Mouse (Mus musculus): ENCODE results near the gene Ptpn12. TPM values are rescaled to one million over a fixed set of nuclear protein-coding genes. Genes with fewer than 3 reads are reported as not detected.

The Ptpn12 gene
- polyA plus RNA-seq (2021; fragmentation: Nextera tagmentation), result 5.0 and 7.2 TPM in 2 replicates
- long read RNA-seq, experiment 1, transcript Ptpn12-201 (18 exons, 3,280 nt), result major isoform, 5 of 27 reads
- long read RNA-seq, experiment 1, partial matches to known transcripts, result 10 of 27 reads
- long read RNA-seq, experiment 1, other reads (novel, unspliced or antisense), result 12 of 27 reads
- long read RNA-seq, experiment 2, partial matches to known transcripts, result 4 of 8 reads
- long read RNA-seq, experiment 2, other reads (novel, unspliced or antisense), result 2 of 8 reads

DNA sequence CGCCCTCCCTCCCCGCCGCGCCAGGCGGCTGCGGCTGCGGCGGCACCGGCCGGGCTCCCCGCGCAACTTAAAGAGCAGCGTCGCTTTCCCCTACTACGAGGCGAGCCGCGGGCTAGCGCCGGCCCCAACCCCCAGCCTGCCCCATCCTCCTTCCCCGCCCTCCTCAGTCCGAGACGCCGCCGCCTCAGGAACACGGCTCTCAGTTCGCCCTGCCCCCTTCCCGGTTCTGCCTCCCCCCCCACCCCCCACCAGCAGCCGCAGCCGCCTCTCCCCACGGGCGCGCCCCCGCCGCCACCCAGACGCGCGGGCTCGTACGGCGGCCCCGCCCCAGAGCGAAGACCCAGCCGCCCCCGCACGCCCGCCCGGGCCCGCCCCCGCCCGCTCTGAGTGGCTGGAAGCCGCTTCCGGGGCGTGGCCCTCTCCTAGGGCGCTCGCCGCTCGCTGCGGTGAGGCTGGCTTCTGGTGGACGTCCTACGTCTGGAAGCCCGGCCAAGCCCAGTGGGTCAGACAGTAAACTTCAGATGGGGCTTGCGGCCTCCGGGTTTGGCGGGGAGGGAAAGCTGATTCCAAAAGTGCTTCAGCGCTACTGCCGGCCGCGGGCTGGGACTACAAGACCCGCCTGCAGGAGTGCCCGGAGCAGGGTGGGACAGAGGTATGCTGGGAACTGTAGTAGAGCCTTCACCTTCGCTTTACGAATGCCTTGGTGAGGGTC, at the start of gene Ptpn12:
Ptpn12 (minus strand) TSS at position 92 of the 712 bp plus-strand sequence.

DNA sequence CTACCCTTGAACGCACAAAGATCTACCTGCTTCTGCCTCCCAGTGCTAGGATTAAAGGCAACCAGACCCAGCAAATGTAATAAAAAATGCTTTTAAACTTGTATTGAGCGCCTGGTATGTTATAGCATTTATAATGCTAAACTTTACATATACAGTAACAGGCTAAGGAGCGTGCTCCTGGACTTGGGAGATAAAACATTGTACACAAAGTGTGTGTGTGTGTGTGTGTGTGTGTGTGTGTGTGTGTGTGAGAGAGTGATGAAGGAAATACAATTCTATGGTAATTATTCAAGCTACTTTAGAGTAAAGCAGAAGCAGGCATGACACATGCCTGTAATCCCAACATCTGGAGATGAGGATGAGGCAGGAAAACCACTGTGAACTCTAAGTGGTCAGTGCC, 99.4 kb downstream of the Ptpn12 start, which contains the start of gene Rsbn1l:
Rsbn1l (minus strand) TSS at position 101 of the 400 bp plus-strand sequence.

Other genes with a start within 250 kb of the Ptpn12 start
- gene Phtf2, start 173.8 kb downstream of the Ptpn12 start, polyA plus RNA-seq (2021; fragmentation: Nextera tagmentation), result 3.6 and 3.8 TPM in 2 replicates
- 67.3 and 87.4 TPM in 2 replicates for gene Tmem60, start 173.7 kb downstream of the Ptpn12 start, polyA plus RNA-seq (2021; fragmentation: Nextera tagmentation)
- 3.9 and 5.2 TPM in 2 replicates for gene Rsbn1l, start 99.5 kb downstream of the Ptpn12 start, polyA plus RNA-seq (2021; fragmentation: Nextera tagmentation)
- gene Gsap, start 130.3 kb upstream of the Ptpn12 start, polyA plus RNA-seq (2021; fragmentation: Nextera tagmentation), result 1.9 and 2.7 TPM in 2 replicates